Mouse (Mus musculus): Measurements from ENCODE around the gene Gm17334. TPM values are rescaled to one million over a fixed set of nuclear protein-coding genes. Genes with fewer than 3 reads are reported as not detected.

Gene Gm17334
- total RNA-seq (2021) (under 1 TPM; 0.43 to 0.45 TPM), polyA plus RNA-seq (2012; rRNA removed) (1.4 and 1.5 TPM in 2 replicates)
- long read RNA-seq, result 0 reads

- DNase-seq, result no peak
Measured at GRCm38 (mm10) chr11:53773087-53773486, at the start of gene Gm17334. TSS of gene Gm17334 (minus strand) at chr11:53773187.

- DNase-seq, result no peak
Measured at GRCm38 (mm10) chr11:53821945-53822338, 49.0 kb upstream of the Gm17334 start.

GRCm38 (mm10) chr11:53821230-53821944 lies 48.4 kb upstream of the Gm17334 start:
- no peak for DNase-seq

GRCm38 (mm10) chr11:53820516-53821170 lies 47.7 kb upstream of the Gm17334 start:
- DNase-seq, result no peak

- no peak for DNase-seq
Measured at GRCm38 (mm10) chr11:53819511-53819910, 46.5 kb upstream of the Gm17334 start.

- peak; percentile 40 for DNase-seq
Measured at GRCm38 (mm10) chr11:53818794-53819193, 45.8 kb upstream of the Gm17334 start.

GRCm38 (mm10) chr11:53816841-53817375 lies 43.9 kb upstream of the Gm17334 start:
- no peak for DNase-seq

GRCm38 (mm10) chr11:53814810-53815209 lies 41.8 kb upstream of the Gm17334 start:
- DNase-seq, result no peak

- DNase-seq, result peak; percentile 72
Measured at GRCm38 (mm10) chr11:53813001-53813868, 40.2 kb upstream of the Gm17334 start.

GRCm38 (mm10) chr11:53811312-53811711 lies 38.3 kb upstream of the Gm17334 start:
- no peak for DNase-seq

GRCm38 (mm10) chr11:53810749-53811148 lies 37.8 kb upstream of the Gm17334 start:
- no peak for DNase-seq

- no peak for DNase-seq
Measured at GRCm38 (mm10) chr11:53810156-53810555, 37.2 kb upstream of the Gm17334 start.

GRCm38 (mm10) chr11:53809354-53809753 lies 36.4 kb upstream of the Gm17334 start:
- no peak for DNase-seq

GRCm38 (mm10) chr11:53805786-53806185 lies 32.8 kb upstream of the Gm17334 start:
- DNase-seq, result peak; percentile 76

GRCm38 (mm10) chr11:53804569-53805344 lies 31.8 kb upstream of the Gm17334 start:
- DNase-seq, result no peak

GRCm38 (mm10) chr11:53803494-53803893 lies 30.5 kb upstream of the Gm17334 start:
- no peak for DNase-seq

GRCm38 (mm10) chr11:53803093-53803492 lies 30.1 kb upstream of the Gm17334 start:
- no peak for DNase-seq

GRCm38 (mm10) chr11:53800975-53801374 lies 28.0 kb upstream of the Gm17334 start:
- DNase-seq, result no peak

GRCm38 (mm10) chr11:53800036-53800435 lies 27.0 kb upstream of the Gm17334 start:
- DNase-seq, result no peak

GRCm38 (mm10) chr11:53798041-53798711 lies 25.2 kb upstream of the Gm17334 start:
- no peak for DNase-seq

- DNase-seq, result no peak
Measured at GRCm38 (mm10) chr11:53797386-53797920, 24.5 kb upstream of the Gm17334 start.
